Mouse (Mus musculus) G1E (cell line): Measurements from ENCODE around the gene Kcnip1. TPM values are rescaled to one million over a fixed set of nuclear protein-coding genes. Genes with fewer than 3 reads are reported as not detected.

Experiments used
- ATAC-seq: 2 replicates; pipeline ENCODE4 v1.8.0; 2016; ENCODE audit warnings: mild to moderate bottlenecking; ENCODE audit not compliant: insufficient number of reproducible peaks, poor library complexity, low FRiP score, severe bottlenecking; ENCODE audit errors: extremely low read depth
- DNase-seq: peaks from one replicate; pipeline ENCODE4 v3.0.0; 2012; ENCODE audit warnings: low spot score
- H3K27me3 ChIP-seq: 2 replicates; pipeline ENCODE4 v1.6.1; 2012; ENCODE audit warnings: mild to moderate bottlenecking, low read length, inconsistent platforms; ENCODE audit not compliant: insufficient read depth
- H3K36me3 ChIP-seq: replicated peaks from 2 replicates; pipeline ENCODE3; 2012; ENCODE audit warnings: mild to moderate bottlenecking, inconsistent platforms
- H3K4me1 ChIP-seq: 2 replicates; pipeline ENCODE4 v1.6.1; 2012; ENCODE audit warnings: low read depth, low read length, inconsistent platforms, mixed read lengths; ENCODE audit not compliant: insufficient read depth
- H3K4me3 ChIP-seq: 2 replicates; pipeline ENCODE4 v1.5.1; 2012; ENCODE audit warnings: low read depth, mild to moderate bottlenecking, inconsistent platforms, low read length, moderate library complexity, mixed read lengths
- H3K9me3 ChIP-seq: replicated peaks from 2 replicates; pipeline ENCODE4 v1.6.1; 2012; ENCODE audit warnings: inconsistent platforms
- CTCF ChIP-seq: IDR thresholded peaks from 2 replicates; pipeline ENCODE4 v1.5.1; 2012; ENCODE audit warnings: low read depth, low read length, inconsistent platforms, mixed read lengths
- GATA1 ChIP-seq: IDR thresholded peaks from 2 replicates; pipeline ENCODE4 v1.6.1; 2012; ENCODE audit warnings: borderline replicate concordance, low read length, inconsistent platforms, mixed read lengths
- GATA2 ChIP-seq: IDR thresholded peaks from 2 replicates; pipeline ENCODE4 v1.6.1; 2012; ENCODE audit warnings: low read depth, low read length, inconsistent platforms, borderline replicate concordance
- POLR2AphosphoS5 ChIP-seq: IDR thresholded peaks from 2 replicates; pipeline ENCODE4 v1.6.1; 2012; ENCODE audit warnings: low read depth, low read length, inconsistent platforms; ENCODE audit not compliant: insufficient replicate concordance
- TAL1 ChIP-seq: conservative IDR thresholded peaks from 2 replicates; pipeline ENCODE4 v1.6.1; 2012; ENCODE audit warnings: low read depth, low read length, inconsistent platforms, mixed read lengths
- polyA plus RNA-seq: library from polyadenylated mRNA; stranded (reverse); fragments of >175 nt; gene quantifications from 2 replicates; pipeline ENCODE4 v1.2.3, GENCODE M21; 2012
- total RNA-seq, 2 experiments: library from RNA; stranded (forward) in 1 of 2; stranded (reverse) in 1 of 2; fragments of 200-1000 nt in 1 of 2; fragments of >200 nt in 1 of 2; fragmentation: Nextera tagmentation in 1 of 2; gene quantifications; 2 replicates each; pipeline ENCODE4 v1.2.3; 2014 to 2017

The Kcnip1 gene
- total and polyA plus RNA-seq, 3 experiments = 0.27 TPM; not detected in 2

- H3K27me3 ChIP-seq = no peaks in the 10 kb centered on the region; the same call in none of the 2 replicates
- TF ChIP-seq POLR2AphosphoS5 (no peak), GATA2 (no peak), TAL1 (no peak), GATA1 (no peak), CTCF (no peak)
- no peak overlapping the region for H3K4me3 ChIP-seq
- DNase-seq (no peak), ATAC-seq (no peak)
- peaks cover 10% of the 10 kb centered on the region for H3K9me3 ChIP-seq
- H3K4me1 ChIP-seq = peaks cover 21% of the 10 kb centered on the region
- no peaks in the 10 kb centered on the region for H3K36me3 ChIP-seq
These were observed 23.8 kb downstream of the Kcnip1 start for GRCm38 (mm10) chr11:33969199-33969598.

- Histone ChIP-seq H3K9me3 (peaks cover 10% of the 10 kb centered on the region), H3K4me1 (peaks cover 21% of the 10 kb centered on the region), H3K36me3 (no peaks in the 10 kb centered on the region), H3K27me3 (peaks cover 4% of the 10 kb centered on the region), H3K4me3 (no peak overlapping the region)
- ATAC-seq = no peak
- TF ChIP-seq GATA2 (no peak), TAL1 (no peak), GATA1 (no peak), POLR2AphosphoS5 (no peak), CTCF (no peak)
- no peak for DNase-seq
These were observed 25.2 kb downstream of the Kcnip1 start for GRCm38 (mm10) chr11:33967708-33968107.

GRCm38 (mm10) chr11:33965380-33965779 lies 27.6 kb downstream of the Kcnip1 start:
- H3K4me3 ChIP-seq = no peak overlapping the region
- ATAC-seq = peak; percentile 50
- DNase-seq = peak; percentile 24
- TF ChIP-seq POLR2AphosphoS5 = no peak
- no peak for TF ChIP-seq TAL1
- no peak for TF ChIP-seq GATA2
- no peak for TF ChIP-seq GATA1
- H3K4me1 ChIP-seq = peaks cover 21% of the 10 kb centered on the region
- peaks cover 12% of the 10 kb centered on the region for H3K27me3 ChIP-seq
- H3K9me3 ChIP-seq = peaks cover 7% of the 10 kb centered on the region
- no peaks in the 10 kb centered on the region for H3K36me3 ChIP-seq

- ATAC-seq = no peak
- H3K9me3 ChIP-seq = peaks cover 10% of the 10 kb centered on the region
- H3K27me3 ChIP-seq = peaks cover 15% of the 10 kb centered on the region
- no peak for DNase-seq
- TF ChIP-seq GATA2 (no peak), CTCF (no peak), POLR2AphosphoS5 (no peak), GATA1 (no peak), TAL1 (no peak)
- peaks cover 17% of the 10 kb centered on the region for H3K4me1 ChIP-seq
- H3K36me3 ChIP-seq = no peaks in the 10 kb centered on the region
- H3K4me3 ChIP-seq = no peak within 1 kb of the TSS
These were observed 30.1 kb downstream of the Kcnip1 start, which contains the start of gene Kcnmb1 for GRCm38 (mm10) chr11:33962688-33963407. TSS of gene Kcnmb1 (plus strand) at chr11:33963013.

- Histone ChIP-seq H3K9me3 (peaks cover 8% of the 10 kb centered on the region), H3K4me3 (no peak overlapping the region), H3K27me3 (peaks cover 21% of the 10 kb centered on the region), H3K4me1 (peaks cover 11% of the 10 kb centered on the region), H3K36me3 (no peaks in the 10 kb centered on the region)
- DNase-seq (no peak), ATAC-seq (no peak)
- no peak for TF ChIP-seq POLR2AphosphoS5
- TF ChIP-seq GATA2 = no peak
- no peak for TF ChIP-seq GATA1
- no peak for TF ChIP-seq TAL1
- no peak for TF ChIP-seq CTCF
These were observed 30.8 kb downstream of the Kcnip1 start for GRCm38 (mm10) chr11:33962178-33962577.

- TF ChIP-seq POLR2AphosphoS5 (no peak), CTCF (0 out of 2 replicates have a peak, but pooled peaks have one; percentile 5), TAL1 (no peak)
- DNase-seq = no peak
- ATAC-seq = no peak
- H3K27me3 ChIP-seq = peaks cover 26% of the 10 kb centered on the region
- no peak overlapping the region for H3K4me3 ChIP-seq
- peaks cover 9% of the 10 kb centered on the region for H3K9me3 ChIP-seq
- no peaks in the 10 kb centered on the region for H3K36me3 ChIP-seq
- H3K4me1 ChIP-seq = no peaks in the 10 kb centered on the region
These were observed 34.2 kb downstream of the Kcnip1 start for GRCm38 (mm10) chr11:33958713-33959112.
